ENCODE assay signal across 11 mouse cellular contexts in the genomic region with DNA sequence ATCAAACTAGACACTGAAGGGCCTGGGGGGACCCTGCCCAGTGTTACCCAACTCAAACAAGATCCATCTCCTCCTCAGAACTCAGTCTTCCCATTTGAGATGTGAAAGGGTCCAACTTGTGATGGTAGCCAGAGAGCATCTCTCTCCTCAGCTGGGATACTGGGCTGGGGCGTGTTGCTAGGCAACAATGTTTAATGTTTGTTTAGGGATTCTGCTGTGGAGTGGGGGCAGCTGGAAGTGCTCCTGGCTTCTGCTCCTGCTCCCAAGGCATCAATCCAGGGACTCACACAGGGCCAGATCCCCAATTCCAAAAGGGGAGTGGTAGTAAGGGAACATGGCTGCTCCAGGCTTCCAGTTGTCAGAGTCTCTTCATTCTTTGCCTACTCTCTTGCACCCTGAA.
DNase-seq lines count a peak whose midpoint lies in the region; ATAC-seq and TF ChIP-seq lines count a peak whose summit lies in the region.
"Had no signal": no experiment of that assay in that cellular context is flagged by ENCODE, and none has a peak within 500 bp of the region (broad histone marks: within the 10 kb centered on the region; RNA-seq: fewer than 3 reads in every experiment).

No protein-coding gene starts in this region.

- ATAC-seq in midbrain, postnatal 0 days (ENCODE audit: low FRiP score) = no peak
- no peak for ATAC-seq in midbrain, embryonic 16.5 days

- H3K36me3 ChIP-seq in midbrain, postnatal 0 days (ENCODE audit: insufficient read depth, low read length) = no peaks in the 10 kb centered on the region
- H3K36me3 ChIP-seq in midbrain, embryonic 16.5 days (ENCODE audit: control insufficient read depth, insufficient read depth, low read length) = no peaks in the 10 kb centered on the region
- H3K36me3 ChIP-seq: hindbrain, embryonic 12.5 days; limb, embryonic 13.5 days; neural tube, embryonic 15.5 days had no signal

- 73% methylated on average over 1 of the region's 1 CpGs for WGBS in midbrain, postnatal 0 days
- 82% methylated on average over 1 of the region's 1 CpGs for WGBS in midbrain, embryonic 16.5 days

- 0 out of 2 replicates have a peak, but pooled peaks cover 3% of the 10 kb centered on the region for H3K4me1 ChIP-seq in midbrain, postnatal 0 days (ENCODE audit: insufficient read depth, low read length)
- H3K4me1 ChIP-seq in midbrain, embryonic 16.5 days (ENCODE audit: control insufficient read depth, insufficient read depth, low read length) = no peaks in the 10 kb centered on the region; the same call in 1 of the 2 replicates
- H3K4me1 ChIP-seq: hindbrain, embryonic 12.5 days had no signal

- H3K9ac ChIP-seq in midbrain, postnatal 0 days (replicated peaks; ENCODE audit: low read length, poor library complexity, severe bottlenecking) = no peak overlapping the region
- no peak overlapping the region for H3K9ac ChIP-seq in midbrain, embryonic 16.5 days (ENCODE audit: low read depth, low read length)
- H3K9ac ChIP-seq: hindbrain, embryonic 12.5 days; limb, embryonic 13.5 days; neural tube, embryonic 15.5 days had no signal

- TF ChIP-seq CTCF in midbrain, postnatal 0 days (IDR thresholded peaks at IDR 0.05) = no peak

- no peak overlapping the region for H3K27ac ChIP-seq in midbrain, postnatal 0 days (ENCODE audit: low read depth, low read length)
- no peak overlapping the region for H3K27ac ChIP-seq in midbrain, embryonic 16.5 days (ENCODE audit: low read length)
- H3K27ac ChIP-seq: hindbrain, embryonic 12.5 days; limb, embryonic 13.5 days; neural tube, embryonic 15.5 days had no signal

- H3K4me2 ChIP-seq in midbrain, postnatal 0 days (ENCODE audit: low read depth, low read length, poor library complexity, severe bottlenecking) = no peak overlapping the region
- H3K4me2 ChIP-seq in midbrain, embryonic 16.5 days (ENCODE audit: low read length) = no peak overlapping the region
- H3K4me2 ChIP-seq: hindbrain, embryonic 12.5 days; limb, embryonic 13.5 days; neural tube, embryonic 15.5 days had no signal

- H3K9me3 ChIP-seq in midbrain, postnatal 0 days (ENCODE audit: low read length) = no peaks in the 10 kb centered on the region
- 0 out of 2 replicates have a peak, but pooled peaks cover 2% of the 10 kb centered on the region for H3K9me3 ChIP-seq in midbrain, embryonic 16.5 days (replicated peaks; ENCODE audit: control insufficient read depth, low read length, poor library complexity, severe bottlenecking)
- H3K9me3 ChIP-seq: neural tube, embryonic 15.5 days had no signal

- H3K4me3 ChIP-seq in midbrain, postnatal 0 days (ENCODE audit: low read depth, low read length) = no peak overlapping the region
- no peak overlapping the region for H3K4me3 ChIP-seq in midbrain, embryonic 16.5 days (ENCODE audit: low read depth, low read length)
- H3K4me3 ChIP-seq: hindbrain, embryonic 12.5 days; limb, embryonic 13.5 days; neural tube, embryonic 15.5 days had no signal

- DNase-seq in gastrocnemius, adult 18-20 months (ENCODE audit: low spot score) = peak; percentile 56
- no peak for DNase-seq in gastrocnemius, postnatal 10 days
- peak; percentile 35 for DNase-seq in midbrain, postnatal 0 days (ENCODE audit: low spot score)
- peak; percentile 63 for DNase-seq in heart, adult 8-10 months (ENCODE audit: low spot score)
- DNase-seq in lung, postnatal 36 days = peak; percentile 30
- DNase-seq in adrenal gland, postnatal 14 days = no peak
- no peak for DNase-seq in T-cell, adult 2 months (ENCODE audit: low spot score)

- H3K27me3 ChIP-seq in midbrain, postnatal 0 days (ENCODE audit: insufficient read depth, low read length) = no peaks in the 10 kb centered on the region
- no peaks in the 10 kb centered on the region for H3K27me3 ChIP-seq in midbrain, embryonic 16.5 days (ENCODE audit: control insufficient read depth, insufficient read depth, low read depth, low read length)
- H3K27me3 ChIP-seq: hindbrain, embryonic 12.5 days; limb, embryonic 13.5 days; neural tube, embryonic 15.5 days had no signal

Comparison
In these comparisons a context has a peak if more than half of its experiments do, and no peak if none do; other contexts are left out.
1. DNase-seq: peak in gastrocnemius, adult 18-20 months (single experiment), midbrain, postnatal 0 days (single experiment), heart, adult 8-10 months (single experiment) and lung, postnatal 36 days (single experiment); none in gastrocnemius, postnatal 10 days (single experiment), adrenal gland, postnatal 14 days (single experiment) and T-cell, adult 2 months (single experiment).